Mouse (Mus musculus) v-Abl transformed pro-B cells (cell line): ENCODE measurements around the gene Olfr577.

Experiments used
- in situ Hi-C, 2 experiments: fragments of 400-800 bp; cut with MboI; formaldehyde crosslinking; loops; one replicate each; pipeline ENCODE4 v1.15.1; 2025; ENCODE audit not compliant: unreplicated experiment in 2 of 2

The Olfr577 gene

DNA sequence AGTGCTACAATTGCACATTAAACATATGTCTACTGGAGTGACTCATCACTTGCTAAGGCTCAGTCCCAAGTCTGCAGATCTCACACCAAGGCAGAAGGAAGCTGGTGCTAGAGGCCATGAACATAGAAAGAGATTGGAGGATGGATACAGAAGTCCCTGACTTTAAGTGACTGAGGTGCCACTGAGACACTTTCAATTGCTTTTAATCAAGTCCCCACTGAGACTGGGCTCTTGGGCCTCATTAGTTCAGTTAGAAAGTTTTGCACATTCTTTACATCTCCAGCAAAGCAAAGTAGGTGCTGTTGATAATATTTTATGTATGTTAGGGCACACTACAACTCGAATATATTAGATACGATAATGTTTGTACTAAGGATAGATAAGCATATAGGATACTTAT lies at the start of gene Olfr577:
Gene Olfr577 (minus strand): TSS at position 101 of the 400 bp plus-strand sequence.
- in situ Hi-C loops: no loop called here

DNA sequence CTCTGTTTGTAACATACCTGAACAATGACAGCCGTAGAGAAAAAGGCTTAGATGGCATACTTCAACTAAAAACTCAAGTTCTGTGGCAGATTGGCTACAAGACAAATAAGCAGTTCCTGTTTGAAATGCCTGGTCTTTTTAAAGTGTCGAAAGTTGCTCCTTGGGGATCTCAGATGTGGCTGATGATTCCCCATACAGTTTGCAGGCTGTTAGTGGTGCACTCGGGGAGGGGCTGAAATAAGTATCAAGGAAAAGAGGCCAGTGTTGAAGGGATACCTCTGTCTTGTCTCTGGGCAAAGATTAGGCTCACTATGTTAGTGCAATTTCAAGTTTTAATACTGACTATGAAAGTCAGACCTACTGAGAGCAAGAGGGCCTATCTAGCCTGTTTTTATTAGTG lies 13.5 kb upstream of the Olfr577 start, which contains the start of gene Olfr578:
Gene Olfr578 (minus strand): TSS at position 101 of the 400 bp plus-strand sequence.
- in situ Hi-C loops: no loop called here

DNA sequence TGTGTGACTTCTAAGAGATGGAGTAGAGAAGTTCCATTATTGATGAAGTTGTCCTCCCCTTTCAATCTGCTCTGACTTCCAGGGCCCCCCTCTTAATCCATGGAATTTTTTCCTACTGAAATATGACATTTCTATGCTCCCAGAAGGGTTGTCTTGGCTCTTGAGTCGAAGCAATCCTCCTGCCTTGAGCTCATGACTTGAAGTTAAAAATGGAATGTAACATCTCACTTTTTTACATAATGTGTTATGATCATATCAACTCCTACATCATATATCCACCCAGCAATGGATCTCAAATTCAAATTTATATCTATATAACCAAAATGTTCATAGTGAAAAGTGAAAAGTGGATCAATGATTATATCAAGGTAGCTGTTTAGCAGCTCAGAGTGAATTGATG lies 1.3 kb downstream of the Olfr577 start:
- in situ Hi-C loops: no loop called here

DNA sequence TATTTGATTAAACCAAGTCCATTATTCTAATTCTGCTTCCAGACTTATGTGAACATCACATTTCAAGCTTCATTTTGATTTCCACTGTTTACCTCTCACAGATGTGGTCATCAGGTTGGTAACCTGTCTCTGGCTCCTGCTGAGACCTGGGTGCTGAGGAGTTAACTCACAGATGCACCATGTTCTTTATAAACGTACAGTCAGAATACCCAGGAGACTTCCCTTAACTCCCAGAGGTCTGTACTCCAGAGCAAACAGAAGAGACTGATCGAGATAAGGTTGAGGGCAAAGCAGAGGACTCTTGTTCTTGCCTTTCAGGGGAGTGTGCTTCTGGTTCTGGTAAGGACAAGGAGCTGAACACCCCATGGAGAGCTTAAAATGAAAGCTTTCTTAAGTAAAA lies 13.4 kb downstream of the Olfr577 start, which contains the start of gene Olfr576:
Gene Olfr576 (plus strand): TSS at position 301 of the 400 bp plus-strand sequence.
- in situ Hi-C loops: no loop called here

DNA sequence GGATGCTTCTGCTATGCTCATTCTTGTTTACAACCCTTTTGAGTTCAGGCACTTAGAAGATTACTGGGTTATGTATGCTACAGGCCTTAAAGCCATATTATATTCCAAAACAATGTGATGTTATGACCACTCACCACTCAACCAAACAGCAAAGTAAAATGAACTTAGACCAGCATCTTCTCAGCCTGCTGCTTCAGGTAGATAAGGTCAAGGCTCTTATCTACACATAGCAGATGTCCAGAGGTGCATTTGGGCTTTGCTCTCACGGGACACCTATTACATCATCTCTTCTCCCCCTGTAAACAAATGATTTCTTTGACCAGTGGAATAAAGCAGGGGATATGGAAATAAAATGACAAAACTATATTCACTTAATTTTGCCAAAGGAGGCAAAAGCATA lies 17.1 kb downstream of the Olfr577 start, which contains the start of gene Olfr575:
Gene Olfr575 (minus strand): TSS at position 183 of the 400 bp plus-strand sequence.
- in situ Hi-C loops: no loop called here

DNA sequence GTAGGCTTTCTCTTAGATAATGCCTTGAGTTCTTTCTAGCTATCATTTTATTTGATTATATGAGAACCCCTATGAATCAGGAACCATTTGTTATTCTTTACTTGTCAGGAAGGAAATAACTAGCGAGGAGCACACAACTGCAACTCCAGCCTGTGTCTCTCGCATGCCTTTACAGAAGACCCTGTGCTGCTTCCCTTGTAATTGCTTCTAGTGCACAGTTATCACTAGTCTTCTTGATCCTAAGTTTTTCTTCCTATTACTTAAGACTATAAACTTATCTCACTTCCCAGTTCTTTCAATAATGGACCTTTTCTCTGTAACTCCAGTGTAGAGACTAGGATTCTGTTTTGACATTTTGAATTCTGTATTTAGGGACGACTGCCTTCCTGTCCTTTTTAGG lies 17.6 kb downstream of the Olfr577 start:
- in situ Hi-C loops: no loop called here

DNA sequence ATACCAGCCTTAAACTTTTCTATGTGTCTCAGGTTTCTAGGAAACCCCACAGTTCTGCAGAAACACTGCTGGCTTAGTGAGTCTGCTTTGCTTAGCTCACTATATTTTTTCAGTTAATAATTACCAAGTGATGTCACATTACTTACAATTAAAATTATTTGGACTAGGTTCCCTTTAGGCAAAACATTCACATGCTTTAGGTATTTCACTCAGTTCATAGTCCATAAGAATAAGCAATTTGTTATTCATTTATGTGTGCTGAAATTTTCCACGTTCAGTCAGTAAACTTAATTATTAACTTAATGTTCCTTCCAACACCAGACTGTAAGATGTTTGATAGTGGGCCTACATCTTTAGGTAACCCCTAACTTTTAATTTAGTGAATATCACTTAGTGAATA lies 25.0 kb downstream of the Olfr577 start:
- in situ Hi-C loops: no loop called here

DNA sequence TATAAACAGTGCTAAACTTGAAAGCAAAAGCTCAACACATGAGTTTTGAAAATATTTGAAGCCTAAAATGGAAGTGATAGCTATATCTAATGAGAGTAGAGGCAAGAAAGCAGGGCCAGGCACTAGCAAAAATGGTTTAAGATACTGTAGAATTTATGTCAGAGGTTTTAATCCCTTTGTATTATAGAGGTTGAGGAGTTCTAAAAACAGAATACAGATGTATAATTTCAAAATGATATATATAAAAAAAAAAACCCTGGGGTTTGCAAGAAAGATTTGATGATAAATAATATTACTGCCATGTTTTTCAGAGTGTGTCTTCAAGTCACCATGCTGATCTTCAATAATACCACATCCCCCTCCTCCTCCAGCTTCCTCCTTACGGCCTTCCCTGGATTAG lies 27.6 kb downstream of the Olfr577 start, which contains the start of gene Olfr574:
Gene Olfr574 (plus strand): TSS at position 301 of the 400 bp plus-strand sequence.
- in situ Hi-C loops: no loop called here

DNA sequence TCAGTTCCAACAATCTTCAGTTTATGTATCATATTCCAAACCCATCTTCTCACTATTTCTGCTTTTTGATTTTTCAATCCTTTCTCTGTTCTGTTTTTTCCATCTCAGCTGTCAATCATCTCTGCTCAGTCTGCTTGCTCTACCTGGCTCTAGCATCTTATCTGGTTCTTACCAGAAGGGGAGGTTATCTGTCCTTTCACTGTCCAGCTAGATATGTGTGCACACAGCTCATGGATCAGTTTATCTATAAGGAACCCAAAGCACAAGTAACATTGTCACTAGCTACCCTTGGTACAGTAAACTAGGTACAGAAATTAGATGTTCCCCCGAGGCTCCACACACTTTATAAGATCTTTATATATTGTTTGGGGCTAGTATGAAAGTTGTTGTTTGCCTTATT lies 32.3 kb downstream of the Olfr577 start:
- in situ Hi-C loops: no loop called here

DNA sequence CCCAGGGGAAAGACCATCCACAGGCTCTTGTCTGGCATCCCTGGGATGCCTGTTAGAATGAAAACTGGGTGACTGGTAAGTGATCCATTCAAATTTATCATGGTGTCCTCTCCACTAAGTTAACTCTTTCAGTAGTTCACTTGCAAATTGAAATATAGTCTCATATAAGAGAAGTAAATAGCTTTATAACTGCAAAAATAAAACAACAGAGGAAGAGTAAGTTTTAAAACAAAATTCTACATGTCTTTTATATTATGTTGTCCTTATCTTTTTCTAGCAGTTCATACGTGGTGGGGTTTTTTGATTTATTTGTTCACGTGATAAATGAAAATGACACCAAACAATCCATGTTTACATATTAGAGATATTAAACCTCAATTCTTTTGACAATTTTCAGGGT lies 33.3 kb downstream of the Olfr577 start, which contains the start of gene Olfr573-ps1:
Gene Olfr573-ps1 (minus strand): TSS at position 101 of the 400 bp plus-strand sequence.
- in situ Hi-C loops: no loop called here

DNA sequence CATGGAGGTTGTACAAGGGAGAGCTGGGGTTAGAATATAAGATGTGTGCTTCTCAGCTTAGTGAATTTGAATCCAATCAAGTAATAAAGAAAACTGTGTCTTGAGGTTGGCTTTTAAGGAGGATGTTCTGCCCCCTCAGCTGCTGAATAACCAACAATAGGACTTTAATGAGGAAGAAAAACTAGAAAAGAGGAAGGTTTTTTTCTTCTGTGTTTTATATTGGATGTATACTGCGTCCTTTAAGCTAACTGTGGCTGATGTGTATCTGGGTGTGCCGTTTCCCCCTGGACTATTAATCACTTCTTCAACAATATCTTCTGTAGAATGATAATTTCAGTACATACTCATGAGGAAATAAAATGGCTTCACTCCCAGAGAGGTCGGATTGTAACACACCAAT lies 48.6 kb downstream of the Olfr577 start:
- in situ Hi-C loops: no loop called here

DNA sequence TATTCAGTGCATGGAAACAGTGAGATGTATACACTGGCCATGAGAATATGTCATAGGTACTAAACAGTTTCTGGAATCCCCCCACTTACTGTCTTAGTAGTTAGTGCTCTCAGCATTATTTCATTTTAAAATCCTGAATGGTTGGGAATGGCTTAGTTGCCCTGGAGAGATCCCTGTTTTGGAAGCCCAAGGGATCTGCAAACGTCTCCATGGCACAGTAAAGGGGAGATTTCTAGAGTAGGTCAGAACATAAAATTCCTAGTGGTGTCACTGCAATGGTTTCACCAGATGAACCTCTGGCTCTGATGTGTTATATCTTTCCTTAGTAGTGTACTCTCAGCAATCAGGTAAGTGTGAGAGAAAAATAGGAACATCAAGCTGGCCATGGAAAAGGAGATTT lies 51.6 kb downstream of the Olfr577 start, which contains the start of gene Olfr572:
Gene Olfr572 (plus strand): TSS at position 301 of the 400 bp plus-strand sequence.
- in situ Hi-C loops: loop anchor here (5.0 to 25.0 kb wide), 2 partner anchors 407 to 1262 kb away; partner anchors contain the start of gene Clpb (in 1 of the 2)
